Mouse (Mus musculus) small intestine, adult 2 months (tissue): ENCODE measurements around the gene Zfp553.
A peak's percentile ranks its signal among the peaks of the same experiment; 100 is the strongest.

Source experiments
- CTCF ChIP-seq: fragments of 200-500 bp; IDR thresholded peaks from 2 replicates; pipeline ENCODE4 v1.5.1; 2012; ENCODE audit warnings: low read depth, mild to moderate bottlenecking, control low read depth, inconsistent platforms, low read length, moderate library complexity, mixed read lengths; ENCODE audit not compliant: insufficient replicate concordance, insufficient read length; ENCODE audit errors: extremely low read depth
- POLR2A ChIP-seq: fragments of 200-500 bp; IDR thresholded peaks from 2 replicates; pipeline ENCODE4 v1.6.1; 2012; ENCODE audit warnings: low read depth, mild to moderate bottlenecking, control low read depth, inconsistent platforms, low read length, moderate library complexity

- no peak for TF ChIP-seq CTCF
- peak; percentile 54 for TF ChIP-seq POLR2A
Measured at GRCm38 (mm10) chr7:127232622-127233367, at the start of gene Zfp553, which contains the start of gene Sept1.
